Mouse (Mus musculus) small intestine, adult 2 months (tissue): ENCODE data around the gene Agbl4. TPM values are rescaled to one million over a fixed set of nuclear protein-coding genes. Genes with fewer than 3 reads are reported as not detected.

Experiments used
- H3K27ac ChIP-seq: fragments of 200-500 bp; 2 replicates; pipeline ENCODE4 v1.5.1; 2012; ENCODE audit warnings: low read depth, low read length, control low read depth, inconsistent platforms; ENCODE audit not compliant: insufficient read depth
- H3K27me3 ChIP-seq: fragments of 200-500 bp; 2 replicates; pipeline ENCODE4 v1.6.1; 2012; ENCODE audit warnings: mild to moderate bottlenecking, moderate library complexity, low read length, inconsistent platforms; ENCODE audit not compliant: control insufficient read depth, insufficient read depth
- H3K36me3 ChIP-seq: fragments of 200-500 bp; 2 replicates; pipeline ENCODE4 v1.6.1; 2012; ENCODE audit warnings: mild to moderate bottlenecking, low read length, control low read depth, inconsistent platforms; ENCODE audit not compliant: control insufficient read depth, insufficient read depth
- H3K4me1 ChIP-seq: fragments of 200-500 bp; 2 replicates; pipeline ENCODE4 v1.6.1; 2012; ENCODE audit warnings: low read length, inconsistent platforms, mixed read lengths; ENCODE audit not compliant: control insufficient read depth, insufficient read depth, insufficient read length
- H3K4me3 ChIP-seq: fragments of 200-500 bp; 2 replicates; pipeline ENCODE4 v1.5.1; 2012; ENCODE audit warnings: low read depth, mild to moderate bottlenecking, control low read depth, inconsistent platforms, low read length, moderate library complexity
- CTCF ChIP-seq: fragments of 200-500 bp; IDR thresholded peaks from 2 replicates; pipeline ENCODE4 v1.5.1; 2012; ENCODE audit warnings: low read depth, mild to moderate bottlenecking, control low read depth, inconsistent platforms, low read length, moderate library complexity, mixed read lengths; ENCODE audit not compliant: insufficient replicate concordance, insufficient read length; ENCODE audit errors: extremely low read depth
- POLR2A ChIP-seq: fragments of 200-500 bp; IDR thresholded peaks from 2 replicates; pipeline ENCODE4 v1.6.1; 2012; ENCODE audit warnings: low read depth, mild to moderate bottlenecking, control low read depth, inconsistent platforms, low read length, moderate library complexity
- WGBS: fragments of 180-500 bp; shearing (Covaris S2); methylation state at CpG from one replicate; pipeline ENCODE4 v1.1.7; 2018; 5-methylcytosine and 5-hydroxymethylcytosine counted together
- polyA plus RNA-seq: library from polyadenylated mRNA; depleted of rRNA; stranded (reverse); fragments of >200 nt; gene quantifications from 2 replicates; pipeline ENCODE4 v1.2.3, GENCODE M21; 2012

Gene Agbl4
- polyA plus RNA-seq, 1 experiment: not detected

- no peak overlapping the region for H3K27ac ChIP-seq
- H3K27me3 ChIP-seq: no peaks in the 10 kb centered on the region
- WGBS: 81% methylated on average over 1 of the region's 1 CpGs
- H3K36me3 ChIP-seq: no peaks in the 10 kb centered on the region
- H3K4me1 ChIP-seq: no peaks in the 10 kb centered on the region
- TF ChIP-seq POLR2A (no peak), CTCF (no peak)
- H3K4me3 ChIP-seq: no peak overlapping the region
Measured at GRCm38 (mm10) chr4:110735141-110735540, 337.7 kb downstream of the Agbl4 start.

- H3K4me1 ChIP-seq: no peaks in the 10 kb centered on the region
- 76% methylated on average over 2 of the region's 2 CpGs for WGBS
- TF ChIP-seq CTCF (no peak), POLR2A (no peak)
- H3K4me3 ChIP-seq: no peak overlapping the region
- H3K27ac ChIP-seq: no peak overlapping the region
- no peaks in the 10 kb centered on the region for H3K36me3 ChIP-seq
- no peaks in the 10 kb centered on the region for H3K27me3 ChIP-seq
Measured at GRCm38 (mm10) chr4:110757941-110758340, 360.5 kb downstream of the Agbl4 start.

GRCm38 (mm10) chr4:110788596-110788995, 391.1 kb downstream of the Agbl4 start:
- Histone ChIP-seq H3K36me3 (no peaks in the 10 kb centered on the region), H3K27ac (no peak overlapping the region), H3K4me1 (no peaks in the 10 kb centered on the region), H3K4me3 (no peak overlapping the region), H3K27me3 (no peaks in the 10 kb centered on the region)
- TF ChIP-seq POLR2A (no peak), CTCF (no peak)
- 67% methylated on average over 4 of the region's 4 CpGs for WGBS

- TF ChIP-seq POLR2A (no peak), CTCF (no peak)
- 81% methylated on average over 4 of the region's 4 CpGs for WGBS
- Histone ChIP-seq H3K4me3 (no peak overlapping the region), H3K27me3 (no peaks in the 10 kb centered on the region), H3K27ac (no peak overlapping the region), H3K4me1 (no peaks in the 10 kb centered on the region), H3K36me3 (no peaks in the 10 kb centered on the region)
Measured at GRCm38 (mm10) chr4:110799902-110800301, 402.4 kb downstream of the Agbl4 start.

- Histone ChIP-seq H3K27ac (no peak overlapping the region), H3K36me3 (no peaks in the 10 kb centered on the region), H3K4me3 (no peak overlapping the region), H3K27me3 (no peaks in the 10 kb centered on the region), H3K4me1 (no peaks in the 10 kb centered on the region)
- WGBS: 18% methylated on average over 1 of the region's 1 CpGs
- no peak for TF ChIP-seq CTCF
- no peak for TF ChIP-seq POLR2A
Measured at GRCm38 (mm10) chr4:110810947-110811346, 413.5 kb downstream of the Agbl4 start.

- 72% methylated on average over 1 of the region's 1 CpGs for WGBS
- Histone ChIP-seq H3K4me3 (no peak overlapping the region), H3K4me1 (no peaks in the 10 kb centered on the region), H3K36me3 (no peaks in the 10 kb centered on the region), H3K27ac (no peak overlapping the region), H3K27me3 (no peaks in the 10 kb centered on the region)
- TF ChIP-seq CTCF (no peak), POLR2A (no peak)
Measured at GRCm38 (mm10) chr4:110832776-110833175, 435.3 kb downstream of the Agbl4 start.

GRCm38 (mm10) chr4:110879719-110880443, 482.4 kb downstream of the Agbl4 start:
- Histone ChIP-seq H3K27me3 (no peaks in the 10 kb centered on the region), H3K36me3 (no peaks in the 10 kb centered on the region), H3K4me1 (no peaks in the 10 kb centered on the region), H3K4me3 (no peak overlapping the region), H3K27ac (no peak overlapping the region)
- TF ChIP-seq POLR2A (no peak), CTCF (no peak)
- WGBS: 73% methylated on average over 2 of the region's 2 CpGs
